Mouse (Mus musculus) 416B (cell line): ENCODE measurements at regions not wholly inside any gene's neighbourhood (a gene's known extent, or its start where the extent isn't known, plus 50 kb on each side); places are given as distances from the start of the nearest gene placed in this dataset.
A peak's percentile ranks its signal among the peaks of the same experiment; 100 is the strongest.

Source experiments
- DNase-seq: peaks from one replicate; pipeline ENCODE4 v3.0.0; 2011; ENCODE audit warnings: low read depth

DNA sequence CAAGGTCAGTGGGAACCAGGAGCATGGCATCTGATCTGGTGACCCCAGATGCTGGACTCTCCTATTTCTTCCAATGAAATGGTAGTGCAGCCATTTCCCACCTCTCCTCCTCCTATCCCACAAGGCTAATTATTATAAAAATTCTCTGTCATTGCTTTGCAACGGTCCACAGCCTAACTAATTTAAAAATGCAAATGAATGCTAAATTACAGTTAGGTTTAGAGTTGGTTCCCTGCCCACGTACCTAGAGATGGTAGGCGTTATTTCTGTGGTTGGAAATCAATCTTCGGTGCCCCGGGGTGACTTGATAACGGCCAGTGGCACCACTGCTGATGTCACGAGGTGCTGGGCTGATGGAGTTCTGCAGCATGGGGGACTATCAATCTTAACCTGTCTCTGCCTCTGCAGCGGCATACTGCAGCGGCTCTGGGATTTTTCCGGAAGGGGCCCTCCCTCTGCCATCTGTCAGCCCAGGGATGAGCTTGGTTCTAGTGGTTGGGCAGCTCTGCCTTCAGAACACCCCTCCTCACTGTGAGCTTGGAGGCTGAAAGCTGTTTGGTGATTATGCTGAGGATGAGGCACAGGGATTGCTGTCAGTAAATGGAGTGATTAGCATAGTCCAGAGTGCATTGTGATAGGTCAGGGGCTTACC is 66.5 kb downstream of the Nmur2 start:
- DNase-seq, result no peak

DNA sequence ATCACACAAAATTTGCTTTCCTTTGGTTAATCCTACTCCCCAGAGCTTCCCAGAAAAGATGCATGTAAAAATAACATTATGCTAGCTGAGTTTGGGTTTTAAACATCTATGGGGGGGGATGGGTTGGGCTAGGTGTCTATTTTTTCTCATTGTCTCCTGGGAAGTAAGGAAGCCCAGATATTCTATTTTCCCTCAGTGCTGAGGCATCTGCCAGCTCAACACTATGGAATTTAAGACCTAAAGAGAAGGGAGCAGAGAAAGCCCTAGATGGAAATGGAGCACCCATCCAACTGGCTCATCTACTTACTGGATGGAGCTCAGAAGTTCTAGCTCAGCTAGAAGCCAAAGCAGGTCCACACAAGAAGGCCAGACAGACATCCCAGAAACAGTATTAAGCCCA is 74.2 kb downstream of the Nmur2 start:
- DNase-seq, result no peak

DNA sequence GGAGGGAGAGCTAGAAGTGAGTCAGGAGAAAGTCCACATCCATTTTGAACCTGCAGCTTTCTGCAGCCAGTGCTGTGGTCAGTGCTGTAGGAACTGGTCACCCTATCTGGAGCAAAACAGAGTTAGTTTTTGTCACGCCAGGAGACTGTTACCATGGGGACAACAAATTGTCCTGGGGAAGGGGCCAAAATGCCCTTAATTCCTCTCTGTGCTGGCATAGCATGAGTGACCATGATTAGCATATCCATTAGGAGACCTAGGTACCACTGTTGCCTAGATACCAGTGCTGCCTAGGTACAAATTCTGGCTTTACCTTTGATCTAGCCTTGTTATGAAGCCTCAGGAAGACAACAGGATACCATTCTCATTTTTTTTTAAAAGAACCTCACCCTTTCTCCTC is 82.4 kb downstream of the Nmur2 start:
- no peak for DNase-seq

DNA sequence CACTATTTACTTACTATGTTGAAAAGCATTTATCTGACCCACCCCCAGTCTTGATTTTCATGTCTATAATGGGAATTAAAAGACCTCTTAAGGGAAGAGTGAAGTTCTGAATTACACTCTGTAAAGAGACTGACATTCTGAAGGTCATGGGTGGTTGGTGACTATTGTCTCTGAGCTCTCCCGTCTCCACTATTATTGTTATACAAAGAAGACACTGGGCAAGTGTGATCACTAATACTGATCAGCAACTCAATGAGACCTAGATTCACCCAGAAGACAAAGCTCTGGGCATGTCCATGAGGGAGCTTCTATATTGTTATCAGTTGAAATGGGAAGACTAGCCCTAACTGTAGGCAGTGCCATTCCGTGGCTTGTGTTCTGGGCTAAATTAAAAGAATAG is 83.5 kb downstream of the Nmur2 start:
- no peak for DNase-seq

DNA sequence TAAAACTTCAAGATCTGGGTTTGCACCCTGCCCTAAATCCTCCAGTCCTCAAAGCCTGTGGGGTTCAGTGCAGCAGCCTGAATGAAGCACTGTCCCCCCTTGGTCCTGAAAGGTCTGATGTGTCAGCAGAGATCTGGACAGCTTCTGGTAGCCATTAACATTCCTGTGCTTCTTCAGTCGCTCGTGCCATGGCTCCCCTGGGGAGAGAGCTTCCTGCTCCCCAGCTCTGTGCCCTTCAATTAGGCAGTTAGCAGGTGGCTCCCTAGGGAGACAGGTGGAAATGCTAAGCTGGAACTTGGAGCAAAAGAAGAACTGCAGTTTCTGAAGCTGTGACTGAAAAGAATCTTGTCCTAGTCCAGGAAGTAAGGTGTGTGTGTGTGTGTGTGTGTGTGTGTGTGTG is 87.1 kb downstream of the Nmur2 start:
- DNase-seq, result no peak

DNA sequence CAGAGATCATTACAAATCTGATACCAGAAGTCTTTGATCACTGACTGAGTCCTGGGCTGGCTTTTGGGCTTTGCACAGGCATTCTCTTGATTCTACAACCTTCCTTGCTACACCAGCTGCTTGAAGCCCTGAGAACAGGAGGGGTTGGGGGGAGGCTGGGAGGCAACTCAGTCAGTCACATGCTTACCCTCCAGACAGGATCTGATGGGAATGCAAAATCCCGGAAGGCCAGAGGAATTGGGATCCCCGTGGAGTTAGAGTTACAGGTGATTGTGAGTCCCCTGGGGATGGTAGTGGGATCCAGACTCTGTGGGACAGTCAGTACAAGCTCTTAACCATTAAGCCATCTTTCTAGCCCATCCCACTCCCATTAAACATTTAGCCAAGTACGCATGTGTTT is 91.2 kb downstream of the Nmur2 start:
- DNase-seq, result no peak

DNA sequence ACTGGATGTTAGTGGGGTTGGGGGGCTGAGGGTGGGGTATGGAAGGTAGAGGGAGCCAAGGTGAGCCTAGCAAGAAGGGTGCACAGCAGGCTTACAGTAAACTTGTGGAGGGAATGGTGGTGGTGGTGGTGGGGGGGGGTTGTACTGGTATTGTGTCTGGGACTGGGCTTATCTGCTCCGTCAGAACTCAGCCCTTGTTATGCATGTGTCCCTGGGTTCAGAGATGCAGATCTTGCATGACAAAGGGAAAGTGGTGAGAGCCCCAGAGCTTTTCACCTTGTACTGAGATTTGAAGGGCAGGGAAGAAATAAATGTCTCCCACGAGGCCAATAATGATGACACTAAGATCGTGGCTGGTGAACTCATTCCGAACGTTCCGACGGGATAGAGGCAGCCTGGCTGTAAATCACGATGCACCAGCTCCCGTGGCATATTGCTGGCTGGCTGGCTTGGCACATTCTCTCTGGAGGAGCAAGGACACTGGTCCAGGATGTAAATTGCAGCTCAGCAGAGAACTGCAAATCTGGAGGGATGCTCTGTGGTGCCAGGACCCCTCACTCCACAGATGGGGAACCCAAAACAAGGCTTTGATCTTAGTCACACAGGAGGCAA is 94.1 kb downstream of the Nmur2 start:
- DNase-seq, result no peak

DNA sequence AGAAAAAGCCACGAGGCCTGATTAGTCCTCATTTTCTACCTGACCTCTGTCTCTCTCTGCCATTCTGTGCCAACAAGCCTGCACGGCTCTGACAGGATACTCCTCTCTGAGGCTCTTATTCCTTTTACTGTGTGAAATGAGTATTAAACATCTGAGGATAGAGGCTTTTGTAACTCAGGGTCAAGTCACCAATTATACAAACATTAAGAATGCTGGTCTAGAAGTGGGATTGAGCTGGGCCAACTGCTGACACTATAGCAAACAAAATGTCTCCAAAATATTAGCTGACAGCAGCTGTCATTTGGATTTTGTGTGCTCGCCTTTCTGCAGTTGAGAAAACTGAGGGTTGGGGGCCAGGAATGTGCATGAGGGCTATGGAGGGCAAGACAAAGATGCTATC is 94.8 kb downstream of the Nmur2 start:
- DNase-seq, result no peak

DNA sequence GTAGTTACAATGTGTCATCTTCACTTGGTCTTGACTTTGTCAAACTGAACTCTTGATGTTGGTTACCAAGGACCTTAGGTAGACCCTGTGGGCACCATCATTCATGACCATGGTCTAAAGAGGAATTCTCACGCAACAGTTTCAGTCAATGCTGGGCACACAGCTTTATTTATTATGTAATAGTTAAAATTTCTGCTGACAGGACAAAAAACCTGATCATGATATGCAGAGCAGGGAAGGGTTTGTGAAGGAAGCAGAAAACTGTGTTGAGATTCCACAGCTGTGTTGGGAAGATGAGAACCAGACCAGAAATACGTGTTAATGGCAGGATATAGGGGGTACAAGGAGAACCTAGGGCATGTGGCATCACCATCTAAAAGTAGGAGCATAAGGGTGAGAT is 100.8 kb downstream of the Nmur2 start:
- no peak for DNase-seq

DNA sequence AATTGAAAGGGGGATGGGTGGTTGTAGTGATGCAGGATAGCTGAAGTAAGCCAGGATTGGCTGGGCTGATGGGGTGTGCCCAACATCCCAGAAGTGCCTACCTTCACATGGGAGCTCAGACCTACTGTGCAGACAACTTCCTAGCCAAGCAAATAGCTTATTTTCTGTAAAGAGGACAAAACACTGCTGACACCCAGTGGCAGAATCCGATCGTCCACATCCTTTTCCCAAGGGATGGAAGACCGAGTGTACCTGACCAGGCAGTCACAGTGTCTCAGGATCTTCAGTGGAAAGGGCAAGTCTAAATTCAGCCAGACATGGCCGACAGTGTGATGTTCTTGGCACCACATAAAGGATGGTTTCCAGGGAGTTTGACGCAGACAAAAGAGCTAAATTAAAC is 114.4 kb downstream of the Nmur2 start:
- no peak for DNase-seq

DNA sequence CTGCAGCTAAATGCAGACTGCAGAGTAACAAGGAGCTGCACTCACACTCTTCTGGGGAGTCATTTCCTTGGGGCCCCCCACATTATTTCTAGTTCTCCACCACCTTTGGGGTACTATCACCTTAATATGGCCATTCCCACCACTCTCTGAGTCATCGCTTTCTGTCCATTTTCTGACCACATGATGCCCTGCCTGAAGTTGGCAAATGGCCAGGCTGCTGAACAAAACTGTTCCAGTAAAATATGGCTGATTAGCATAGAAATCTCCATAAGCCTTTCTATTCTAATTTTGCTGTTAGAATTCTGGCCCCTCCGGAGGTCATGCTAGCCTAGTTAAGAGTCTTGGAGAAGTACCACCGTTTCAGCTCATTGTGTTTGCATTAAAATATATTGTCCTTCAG is 121.7 kb downstream of the Nmur2 start:
- no peak for DNase-seq

DNA sequence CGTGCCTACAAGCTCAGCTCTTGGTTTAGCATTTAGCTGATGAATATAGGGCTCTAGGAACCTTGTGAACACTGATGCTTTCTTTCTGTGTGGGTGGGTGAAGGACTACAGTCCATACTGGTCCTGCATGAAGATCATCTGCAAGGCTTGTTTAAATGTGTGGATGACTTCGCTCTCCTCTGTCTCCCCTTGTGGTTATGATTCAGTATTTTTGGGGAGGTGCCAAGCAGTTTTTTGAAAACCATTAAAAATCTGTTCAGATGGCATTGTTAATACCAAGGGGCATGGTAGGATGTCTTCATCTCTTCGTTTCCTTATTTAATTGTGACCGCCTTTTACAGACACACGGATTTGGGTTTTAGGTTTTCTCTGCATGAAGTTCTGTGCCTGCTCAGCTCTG is 122.4 kb downstream of the Nmur2 start:
- DNase-seq, result no peak

DNA sequence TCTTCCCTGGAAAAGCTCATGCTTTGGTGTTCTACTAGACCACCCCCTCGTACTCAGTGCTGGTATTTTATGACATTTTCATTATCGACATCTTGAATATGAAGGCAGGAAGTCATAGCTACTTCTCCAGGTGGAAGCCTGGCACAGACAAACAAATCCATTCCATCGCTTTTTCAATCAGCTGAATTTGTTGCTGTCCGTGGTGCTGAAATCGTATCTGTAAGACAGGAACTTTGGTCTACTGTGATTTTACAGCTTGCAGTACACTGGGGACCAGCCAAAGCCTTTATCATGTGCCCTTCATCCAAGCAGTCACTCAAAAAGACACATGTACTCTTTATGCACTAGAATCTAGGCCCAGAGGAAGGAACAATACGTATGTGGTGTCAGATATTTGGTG is 143.3 kb downstream of the Nmur2 start:
- DNase-seq, result peak; percentile 42

DNA sequence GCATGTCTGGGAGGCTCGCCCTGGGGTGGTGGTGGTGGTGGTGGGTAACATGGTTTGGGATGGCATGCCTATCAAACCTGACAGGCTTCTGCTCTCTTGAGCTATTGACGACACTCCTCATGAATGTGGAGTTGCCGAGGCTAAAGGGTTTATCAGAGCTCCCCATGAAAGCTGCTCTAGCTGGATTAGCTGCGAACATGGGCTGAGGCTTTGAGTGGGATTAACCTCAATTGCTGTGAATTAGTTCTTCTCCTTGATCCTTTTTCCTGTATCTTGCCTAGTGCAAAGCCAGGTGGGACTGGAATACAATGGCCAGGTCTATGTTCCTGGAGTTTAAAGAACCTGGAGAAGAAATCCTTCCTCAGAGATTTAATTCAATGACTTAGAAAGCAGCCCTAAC is 150.6 kb downstream of the Nmur2 start:
- DNase-seq, result no peak

DNA sequence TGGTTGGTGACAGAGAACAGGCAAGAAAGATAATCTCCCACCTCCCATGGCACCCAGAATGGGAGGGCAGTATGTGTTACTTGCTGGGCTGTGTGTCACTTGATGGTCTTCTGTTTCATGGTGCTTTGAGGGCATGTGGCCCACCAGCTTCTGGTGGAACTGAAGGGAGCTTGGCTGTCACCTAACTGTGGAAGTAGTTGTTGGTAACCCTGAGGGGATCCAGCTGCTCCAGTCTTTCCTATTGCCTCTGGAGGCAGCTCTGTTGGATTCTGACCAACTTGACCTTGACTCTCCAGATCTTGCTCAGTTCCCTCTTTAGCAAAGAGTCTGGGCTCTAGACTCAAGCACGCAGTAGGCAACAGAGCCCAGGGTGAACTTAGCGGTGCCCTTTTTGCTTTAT is 162.2 kb downstream of the Nmur2 start:
- no peak for DNase-seq

DNA sequence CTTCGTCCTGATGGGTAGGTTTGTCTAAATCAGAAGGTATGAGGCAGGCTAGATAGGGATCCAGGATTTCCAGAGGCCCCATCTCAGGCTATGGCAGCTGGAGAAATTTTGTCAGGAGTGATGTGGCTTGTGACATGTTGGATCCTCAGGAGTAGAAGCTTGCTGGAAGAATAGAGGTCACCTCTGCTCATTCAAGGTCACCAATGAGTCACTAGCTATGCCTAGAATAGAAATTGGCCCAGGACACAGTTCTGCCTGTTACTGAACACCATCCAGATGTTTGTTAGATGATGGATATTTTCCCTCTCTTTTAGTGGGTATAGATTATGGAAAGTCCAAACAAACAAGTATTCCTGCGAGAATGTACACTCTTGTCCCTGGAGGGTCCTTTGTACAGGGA is 173.7 kb downstream of the Nmur2 start:
- DNase-seq, result no peak

DNA sequence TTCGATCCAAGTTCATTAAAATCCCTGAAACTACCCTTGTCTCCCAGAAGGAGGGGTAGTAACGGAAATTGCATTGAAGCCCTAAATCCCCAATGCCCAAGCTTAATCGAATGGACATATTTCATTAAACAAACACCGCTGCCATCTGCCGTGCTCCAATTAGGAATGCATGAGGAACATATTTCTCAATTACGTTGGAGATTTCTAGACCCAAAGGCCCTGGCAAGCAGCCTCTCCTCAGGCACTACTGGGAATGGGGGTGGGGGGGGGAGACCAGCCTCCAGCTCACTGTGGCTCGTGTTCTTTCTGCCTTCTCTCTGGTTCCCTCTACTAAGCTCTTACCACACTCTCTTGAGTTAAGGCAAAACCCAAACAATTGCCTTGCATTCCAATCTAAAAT is 181.6 kb downstream of the Nmur2 start:
- no peak for DNase-seq

DNA sequence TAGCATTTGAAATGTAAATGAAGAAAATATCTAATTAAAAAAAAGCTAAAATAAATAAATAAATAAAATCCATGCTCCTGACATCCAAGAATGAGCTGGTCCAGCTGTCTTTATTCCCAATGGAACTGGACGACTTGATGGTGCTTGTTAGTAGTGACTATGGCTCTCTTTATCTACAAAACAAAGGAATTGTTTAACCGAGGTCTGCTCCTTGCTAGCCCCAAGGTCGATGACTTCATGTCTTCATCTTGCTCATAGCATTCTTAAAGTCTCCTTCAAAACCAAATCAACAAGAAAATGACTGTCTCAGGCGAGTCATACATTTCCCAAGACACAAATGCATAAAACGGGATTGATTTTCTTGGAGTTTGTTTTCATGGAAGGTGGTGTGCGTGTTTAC is 212.5 kb upstream of the Glra1 start:
- DNase-seq, result no peak

DNA sequence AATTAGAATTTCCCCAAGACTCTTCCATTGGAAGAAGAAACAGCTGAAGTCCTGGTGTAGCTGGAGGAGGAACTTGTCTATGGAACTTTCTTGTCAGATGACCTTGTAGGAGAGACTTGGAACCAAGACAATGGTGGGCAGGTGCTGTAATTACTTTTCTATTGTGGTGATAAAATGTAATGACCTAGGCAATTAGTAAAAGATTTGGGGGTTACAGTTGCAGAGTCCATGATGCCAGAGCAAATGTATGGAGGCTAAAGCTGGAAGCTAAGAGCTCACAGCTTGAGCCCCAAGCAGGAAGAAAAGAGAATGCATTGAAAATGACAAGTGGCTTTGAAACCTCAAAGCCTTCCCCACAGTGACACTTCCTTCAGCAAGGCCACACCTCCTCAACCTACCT is 208.6 kb upstream of the Glra1 start:
- DNase-seq, result no peak

DNA sequence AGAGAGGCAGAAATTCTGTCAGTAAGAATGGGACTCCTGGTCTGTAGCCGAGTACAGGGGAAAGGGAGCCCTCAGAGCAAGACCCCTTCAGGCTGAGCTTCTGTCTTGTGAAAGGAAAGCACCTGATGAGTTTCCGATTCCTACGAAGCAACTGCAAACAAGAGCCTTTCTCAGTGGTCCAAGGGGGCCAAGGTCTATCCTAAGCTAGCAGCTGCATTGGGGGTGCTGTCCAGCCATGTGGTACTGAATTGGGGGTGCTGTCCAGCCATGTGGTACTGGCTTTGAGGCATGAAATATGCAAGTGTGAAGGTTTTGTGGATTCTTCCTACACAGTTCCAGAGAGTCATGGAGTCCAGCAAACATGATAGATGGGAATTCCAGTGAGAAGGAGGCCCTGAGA is 202.7 kb upstream of the Glra1 start:
- peak; percentile 10 for DNase-seq

DNA sequence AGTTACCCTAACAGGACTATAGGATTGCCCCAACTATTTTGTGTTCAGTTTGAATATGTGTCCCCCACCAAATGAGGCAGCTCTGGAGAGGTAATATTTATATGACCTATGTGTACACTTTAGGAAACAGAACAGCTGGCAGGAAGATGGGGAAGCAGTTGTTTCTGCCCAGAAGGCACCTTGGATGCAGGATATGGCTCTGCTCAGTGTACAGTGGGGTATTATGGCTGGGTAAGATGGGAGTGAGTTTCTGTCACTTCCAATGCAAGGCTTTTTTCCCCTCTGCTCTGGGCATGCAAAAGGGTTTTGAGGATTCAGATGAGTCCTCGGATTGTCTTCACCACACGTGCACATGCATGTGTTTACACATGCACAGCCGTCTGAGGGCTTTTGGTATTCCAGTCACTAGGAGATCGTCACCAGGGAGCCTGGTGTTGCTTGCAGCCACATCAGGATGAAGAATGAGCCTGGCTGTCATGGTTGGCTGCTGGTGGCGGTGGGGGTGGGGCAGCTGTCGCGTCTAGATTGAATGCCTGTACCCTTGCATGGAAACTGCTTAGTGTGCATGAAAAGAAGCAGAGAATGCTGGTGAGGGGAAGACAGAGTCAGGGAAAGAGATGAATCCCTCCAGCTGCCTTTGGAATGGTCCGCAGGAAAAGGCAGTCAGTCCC is 183.3 kb upstream of the Glra1 start:
- no peak for DNase-seq

DNA sequence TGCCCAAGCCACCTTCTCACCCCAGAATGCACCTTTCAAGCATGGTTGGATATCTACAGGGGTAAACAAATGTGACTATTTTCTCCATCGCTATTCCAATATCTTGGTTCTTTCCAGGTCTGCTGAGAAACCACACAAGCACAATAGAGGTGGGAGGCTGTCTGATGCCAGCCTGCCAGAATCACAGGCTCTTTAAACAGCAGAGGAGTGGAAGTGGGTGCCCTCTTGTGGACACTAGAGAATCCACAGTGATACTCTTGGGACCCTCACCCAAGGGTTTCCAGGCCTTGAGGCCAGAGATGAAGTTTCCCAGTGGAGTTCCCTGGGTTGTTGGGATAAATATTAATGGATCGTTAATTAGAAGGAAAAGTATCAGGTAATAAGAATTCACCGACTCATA is 181.6 kb upstream of the Glra1 start:
- DNase-seq, result no peak

DNA sequence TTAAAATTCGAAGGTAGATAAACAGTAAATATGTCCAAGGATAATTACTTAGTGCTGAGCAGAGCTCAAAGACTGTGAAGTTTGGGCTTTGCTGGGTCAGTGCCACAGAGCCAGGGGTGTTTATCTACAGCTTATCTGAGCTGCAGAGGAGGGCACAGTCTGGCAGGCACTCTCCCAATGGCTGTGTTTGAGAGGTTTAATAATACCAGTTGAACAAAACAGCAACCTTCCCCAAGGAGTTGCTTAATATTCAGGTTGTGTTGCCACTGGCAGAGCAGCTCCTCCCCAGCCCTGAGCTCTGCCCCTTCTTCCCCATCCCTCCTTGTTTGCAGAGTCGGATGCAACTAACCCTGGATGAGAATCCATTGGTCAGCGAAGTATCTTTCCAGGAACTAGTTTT is 173.0 kb upstream of the Glra1 start:
- no peak for DNase-seq

DNA sequence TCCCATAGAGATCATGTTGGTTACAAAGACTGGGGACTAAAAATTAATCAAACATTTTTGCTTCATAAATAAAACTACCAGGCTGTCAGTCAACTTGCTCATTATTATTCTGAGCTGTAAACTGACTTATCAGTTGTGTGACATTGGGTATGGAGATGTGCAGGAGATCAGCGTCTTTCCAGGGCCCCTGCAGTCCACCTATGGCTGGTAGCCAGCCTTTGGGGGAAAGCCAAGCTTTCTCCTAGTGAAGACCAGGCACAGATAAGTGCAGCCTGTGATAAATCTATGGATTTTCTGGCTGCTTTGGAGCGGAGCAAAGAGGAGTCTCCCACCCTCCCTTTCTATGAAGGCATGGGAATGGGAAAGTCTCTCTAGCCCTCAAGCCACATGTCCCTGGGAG is 172.0 kb upstream of the Glra1 start:
- DNase-seq, result no peak
